Comparison of ENCODE assay signal across 8 mouse cellular contexts in the genomic region with DNA sequence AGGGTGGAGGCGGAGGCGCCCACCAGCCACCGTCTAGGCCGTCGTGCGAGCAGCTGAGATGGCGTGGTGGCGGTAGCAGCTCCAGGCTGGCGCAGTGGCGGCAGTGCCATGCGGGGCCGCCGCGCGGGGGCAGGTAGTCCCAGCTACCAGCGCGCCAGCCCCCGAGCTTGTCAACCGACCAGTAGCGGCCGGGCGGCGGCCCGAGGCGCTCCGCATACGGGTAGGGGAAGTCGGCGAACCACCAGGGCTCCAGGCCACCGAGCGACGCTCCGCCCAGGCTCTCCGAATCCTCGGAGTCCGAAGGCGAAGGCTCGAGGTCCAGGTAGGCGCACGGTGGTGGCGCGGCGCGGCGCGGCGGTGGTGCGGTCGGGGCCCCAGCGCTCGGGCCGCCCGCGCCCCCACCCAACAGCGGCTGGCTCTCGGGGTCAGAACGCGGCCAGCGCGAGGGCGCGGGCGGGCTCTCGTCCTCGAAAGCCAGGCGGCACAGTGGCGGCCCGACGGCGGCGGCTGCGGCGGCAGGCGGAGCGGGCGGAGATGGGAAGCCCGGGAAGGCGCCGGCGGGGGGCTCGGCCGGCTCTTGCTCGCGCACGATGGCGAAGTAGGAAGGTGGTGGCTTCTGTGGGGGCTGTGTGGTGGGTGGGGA. TPM values are rescaled to one million over a fixed set of nuclear protein-coding genes. Genes with fewer than 3 reads are reported as not detected.
DNase-seq lines count a peak whose midpoint lies in the region; ATAC-seq and TF ChIP-seq lines count a peak whose summit lies in the region.

No protein-coding gene starts in this region.

- TF ChIP-seq CTCF in heart, postnatal 0 days (IDR thresholded peaks at IDR 0.05; ENCODE audit: low read depth) = no peak
- no peak for TF ChIP-seq CTCF in bone marrow macrophage, adult 2 months (IDR thresholded peaks at IDR 0.05; ENCODE audit: low read depth, low read length)

- TF ChIP-seq EP300 in heart, postnatal 0 days (IDR thresholded peaks at IDR 0.05; ENCODE audit: low read depth) = no peak

- peaks cover 50% of the 10 kb centered on the region for H3K27me3 ChIP-seq in heart, postnatal 0 days (ENCODE audit: control insufficient read depth, insufficient read depth, low read length)
- H3K27me3 ChIP-seq in hindbrain, embryonic 11.5 days (ENCODE audit: control insufficient read depth, insufficient read depth, low read length) = peaks cover 51% of the 10 kb centered on the region
- H3K27me3 ChIP-seq in liver, embryonic 15.5 days = peaks cover 71% of the 10 kb centered on the region

- under 1% methylated on average over 58 of the region's 86 CpGs for WGBS in heart, postnatal 0 days
- 6% methylated on average over 18 of the region's 86 CpGs for WGBS in hindbrain, embryonic 11.5 days
- 1% methylated on average over 86 of the region's 86 CpGs for WGBS in liver, embryonic 15.5 days (ENCODE audit: insufficient replicate concordance)

- H3K9ac ChIP-seq in heart, postnatal 0 days (replicated peaks; ENCODE audit: low read depth, low read length) = no peak overlapping the region
- H3K9ac ChIP-seq in hindbrain, embryonic 11.5 days (ENCODE audit: low read depth, low read length) = no peak overlapping the region
- no peak overlapping the region for H3K9ac ChIP-seq in liver, embryonic 15.5 days

- DNase-seq in heart, postnatal 0 days (ENCODE audit: low spot score) = no peak
- no peak for DNase-seq in heart, adult 11 months
- DNase-seq in hindbrain, embryonic 11.5 days (ENCODE audit: low spot score) = peak; percentile 37
- DNase-seq in urinary bladder, adult 2 months (ENCODE audit: low spot score) = no peak
- DNase-seq in embryo, embryonic 10 days (ENCODE audit: low spot score) = no peak

- H3K9me3 ChIP-seq in heart, postnatal 0 days (replicated peaks; ENCODE audit: control insufficient read depth, low read length) = no peaks in the 10 kb centered on the region
- H3K9me3 ChIP-seq in hindbrain, embryonic 11.5 days (ENCODE audit: control insufficient read depth, low read length) = no peaks in the 10 kb centered on the region
- H3K9me3 ChIP-seq in liver, embryonic 15.5 days (replicated peaks) = no peaks in the 10 kb centered on the region

- H3K36me3 ChIP-seq in heart, postnatal 0 days (replicated peaks; ENCODE audit: control insufficient read depth, insufficient read depth, low read length) = peaks cover 9% of the 10 kb centered on the region; the same call in 1 of the 2 replicates
- no peaks in the 10 kb centered on the region for H3K36me3 ChIP-seq in hindbrain, embryonic 11.5 days (ENCODE audit: control insufficient read depth, insufficient read depth, low read length)
- peaks cover 4% of the 10 kb centered on the region for H3K36me3 ChIP-seq in liver, embryonic 15.5 days (replicated peaks)

- peak overlapping the region; percentile 36 for H3K4me3 ChIP-seq in heart, postnatal 0 days (ENCODE audit: low read depth, low read length)
- H3K4me3 ChIP-seq in bone marrow macrophage, adult 2 months (ENCODE audit: insufficient read depth, low read length) = peak overlapping the region; percentile 30
- H3K4me3 ChIP-seq in hindbrain, embryonic 11.5 days (ENCODE audit: low read depth, low read length) = peak overlapping the region; percentile 27
- H3K4me3 ChIP-seq in liver, embryonic 15.5 days (replicated peaks) = peak overlapping the region; percentile 37

- no peak for ATAC-seq in heart, postnatal 0 days (ENCODE audit: insufficient read depth, low read depth)
- ATAC-seq in hindbrain, embryonic 11.5 days (ENCODE audit: low FRiP score) = no peak
- no peak for ATAC-seq in liver, embryonic 15.5 days (ENCODE audit: insufficient read depth)
- ATAC-seq in erythroid progenitor cell, adult 5-6 weeks (replicated peaks; ENCODE audit: low FRiP score, poor library complexity, severe bottlenecking) = no peak

- peaks cover 8% of the 10 kb centered on the region for H3K4me1 ChIP-seq in heart, postnatal 0 days (ENCODE audit: control insufficient read depth, insufficient read depth)
- H3K4me1 ChIP-seq in bone marrow macrophage, adult 2 months (ENCODE audit: control insufficient read depth, insufficient read depth, low read length) = peaks cover 7% of the 10 kb centered on the region
- peaks cover 11% of the 10 kb centered on the region for H3K4me1 ChIP-seq in hindbrain, embryonic 11.5 days (replicated peaks; ENCODE audit: control insufficient read depth, insufficient read depth, low read length)
- H3K4me1 ChIP-seq in liver, embryonic 15.5 days (replicated peaks) = peaks cover 39% of the 10 kb centered on the region

- H3K27ac ChIP-seq in heart, postnatal 0 days (ENCODE audit: low read depth) = no peak overlapping the region
- no peak overlapping the region for H3K27ac ChIP-seq in bone marrow macrophage, adult 2 months (ENCODE audit: insufficient read depth, low read depth, low read length)
- H3K27ac ChIP-seq in hindbrain, embryonic 11.5 days (ENCODE audit: low read depth, low read length) = no peak overlapping the region
- no peak overlapping the region for H3K27ac ChIP-seq in liver, embryonic 15.5 days (replicated peaks)

- TF ChIP-seq POLR2A in bone marrow macrophage, adult 2 months (IDR thresholded peaks at IDR 0.05; ENCODE audit: borderline replicate concordance, low read depth, low read length) = no peak

- H3K4me2 ChIP-seq in heart, postnatal 0 days (ENCODE audit: low read depth, low read length) = peak overlapping the region; percentile 54
- peak overlapping the region; percentile 39 for H3K4me2 ChIP-seq in hindbrain, embryonic 11.5 days (replicated peaks; ENCODE audit: low read depth, low read length)
- peak overlapping the region; percentile 52 for H3K4me2 ChIP-seq in liver, embryonic 15.5 days

RNA-seq across cellular contexts. Expression of gene Grwd1, which starts 2.5 kb away (rescaled TPM):
- 26.7 and 28.8 TPM in 2 replicates for total RNA-seq in heart, postnatal 0 days (2014; rRNA removed; ENCODE audit: low replicate concordance)
- polyA plus RNA-seq in heart, postnatal 0 days (2015; fragmentation: Nextera tagmentation; extraction: Ambion mirVana) = 19.3 and 22.7 TPM in 2 replicates
- polyA plus RNA-seq in bone marrow macrophage, adult 2 months (2012; ENCODE audit: insufficient read depth, insufficient read length, missing spikeins) = 4.4 and 4.9 TPM in 2 replicates
- polyA plus RNA-seq in hindbrain, embryonic 11.5 days (2014; fragmentation: Nextera tagmentation; extraction: Ambion mirVana) = 56.7 and 66.0 TPM in 2 replicates
- 24.7 and 25.3 TPM in 2 replicates for polyA plus RNA-seq in liver, embryonic 15.5 days (2015; fragmentation: Nextera tagmentation; extraction: Ambion mirVana)
- polyA plus RNA-seq in urinary bladder, adult 2 months (2012; rRNA removed) = 11.7 and 12.2 TPM in 2 replicates
- total RNA-seq in erythroid progenitor cell, adult 5-6 weeks (2015; ENCODE audit: low replicate concordance) = 2.5 and 2.9 TPM in 2 replicates
- total RNA-seq in erythroid progenitor cell, adult 5-6 weeks (2017; ENCODE audit: low replicate concordance) = 0.23 and 4.0 TPM in 2 replicates

RNA-seq across cellular contexts. Expression of gene Kcnj14, which starts 8.7 kb away (rescaled TPM):
- total RNA-seq in heart, postnatal 0 days (2014; rRNA removed; ENCODE audit: low replicate concordance) = 0.35 TPM in 1 of 2 replicates, not detected in the other
- polyA plus RNA-seq in heart, postnatal 0 days (2015; fragmentation: Nextera tagmentation; extraction: Ambion mirVana) = 0.26 and 0.29 TPM in 2 replicates
- polyA plus RNA-seq in bone marrow macrophage, adult 2 months (2012; ENCODE audit: insufficient read depth, insufficient read length, missing spikeins) = not detected in 2 replicates
- 0.48 and 0.57 TPM in 2 replicates for polyA plus RNA-seq in hindbrain, embryonic 11.5 days (2014; fragmentation: Nextera tagmentation; extraction: Ambion mirVana)
- polyA plus RNA-seq in liver, embryonic 15.5 days (2015; fragmentation: Nextera tagmentation; extraction: Ambion mirVana) = 0.06 and 0.12 TPM in 2 replicates
- polyA plus RNA-seq in urinary bladder, adult 2 months (2012; rRNA removed) = 0.25 and 0.35 TPM in 2 replicates
- not detected in 2 replicates for total RNA-seq in erythroid progenitor cell, adult 5-6 weeks (2015; ENCODE audit: low replicate concordance)
- total RNA-seq in erythroid progenitor cell, adult 5-6 weeks (2017; ENCODE audit: low replicate concordance) = not detected in 2 replicates

RNA-seq across cellular contexts. Expression of gene Cyth2, which starts 18.9 kb away (rescaled TPM):
- 99.9 and 102 TPM in 2 replicates for total RNA-seq in heart, postnatal 0 days (2014; rRNA removed; ENCODE audit: low replicate concordance)
- polyA plus RNA-seq in heart, postnatal 0 days (2015; fragmentation: Nextera tagmentation; extraction: Ambion mirVana) = 86.5 and 90.0 TPM in 2 replicates
- 63.7 and 68.8 TPM in 2 replicates for polyA plus RNA-seq in bone marrow macrophage, adult 2 months (2012; ENCODE audit: insufficient read depth, insufficient read length, missing spikeins)
- 211 and 248 TPM in 2 replicates for polyA plus RNA-seq in hindbrain, embryonic 11.5 days (2014; fragmentation: Nextera tagmentation; extraction: Ambion mirVana)
- 30.4 and 30.9 TPM in 2 replicates for polyA plus RNA-seq in liver, embryonic 15.5 days (2015; fragmentation: Nextera tagmentation; extraction: Ambion mirVana)
- polyA plus RNA-seq in urinary bladder, adult 2 months (2012; rRNA removed) = 61.5 and 68.7 TPM in 2 replicates
- 20.5 and 29.8 TPM in 2 replicates for total RNA-seq in erythroid progenitor cell, adult 5-6 weeks (2015; ENCODE audit: low replicate concordance)
- 43.8 and 48.9 TPM in 2 replicates for total RNA-seq in erythroid progenitor cell, adult 5-6 weeks (2017; ENCODE audit: low replicate concordance)

RNA-seq across cellular contexts. Expression of gene Kdelr1, which starts 39.3 kb away (rescaled TPM):
- 279 and 304 TPM in 2 replicates for total RNA-seq in heart, postnatal 0 days (2014; rRNA removed; ENCODE audit: low replicate concordance)
- polyA plus RNA-seq in heart, postnatal 0 days (2015; fragmentation: Nextera tagmentation; extraction: Ambion mirVana) = 58.5 and 62.4 TPM in 2 replicates
- polyA plus RNA-seq in bone marrow macrophage, adult 2 months (2012; ENCODE audit: insufficient read depth, insufficient read length, missing spikeins) = 169 and 174 TPM in 2 replicates
- polyA plus RNA-seq in hindbrain, embryonic 11.5 days (2014; fragmentation: Nextera tagmentation; extraction: Ambion mirVana) = 75.9 and 99.4 TPM in 2 replicates
- 27.6 TPM in 2 replicates for polyA plus RNA-seq in liver, embryonic 15.5 days (2015; fragmentation: Nextera tagmentation; extraction: Ambion mirVana)
- 221 and 243 TPM in 2 replicates for polyA plus RNA-seq in urinary bladder, adult 2 months (2012; rRNA removed)
- total RNA-seq in erythroid progenitor cell, adult 5-6 weeks (2015; ENCODE audit: low replicate concordance) = 55.9 and 91.4 TPM in 2 replicates
- total RNA-seq in erythroid progenitor cell, adult 5-6 weeks (2017; ENCODE audit: low replicate concordance) = 31.2 and 39.1 TPM in 2 replicates

RNA-seq across cellular contexts. Expression of gene Grin2d, which starts 44.9 kb away (rescaled TPM):
- 1.0 and 3.1 TPM in 2 replicates for total RNA-seq in heart, postnatal 0 days (2014; rRNA removed; ENCODE audit: low replicate concordance)
- polyA plus RNA-seq in heart, postnatal 0 days (2015; fragmentation: Nextera tagmentation; extraction: Ambion mirVana) = 0.12 and 0.16 TPM in 2 replicates
- 0.24 and 0.34 TPM in 2 replicates for polyA plus RNA-seq in bone marrow macrophage, adult 2 months (2012; ENCODE audit: insufficient read depth, insufficient read length, missing spikeins)
- polyA plus RNA-seq in hindbrain, embryonic 11.5 days (2014; fragmentation: Nextera tagmentation; extraction: Ambion mirVana) = 0.39 and 0.42 TPM in 2 replicates
- 0.05 TPM in 2 replicates for polyA plus RNA-seq in liver, embryonic 15.5 days (2015; fragmentation: Nextera tagmentation; extraction: Ambion mirVana)
- 1.6 and 2.4 TPM in 2 replicates for polyA plus RNA-seq in urinary bladder, adult 2 months (2012; rRNA removed)
- total RNA-seq in erythroid progenitor cell, adult 5-6 weeks (2015; ENCODE audit: low replicate concordance) = not detected in 2 replicates
- total RNA-seq in erythroid progenitor cell, adult 5-6 weeks (2017; ENCODE audit: low replicate concordance) = not detected in 2 replicates
